Mouse (Mus musculus): ENCODE results near the gene Mrps18a.

Gene Mrps18a

DNA sequence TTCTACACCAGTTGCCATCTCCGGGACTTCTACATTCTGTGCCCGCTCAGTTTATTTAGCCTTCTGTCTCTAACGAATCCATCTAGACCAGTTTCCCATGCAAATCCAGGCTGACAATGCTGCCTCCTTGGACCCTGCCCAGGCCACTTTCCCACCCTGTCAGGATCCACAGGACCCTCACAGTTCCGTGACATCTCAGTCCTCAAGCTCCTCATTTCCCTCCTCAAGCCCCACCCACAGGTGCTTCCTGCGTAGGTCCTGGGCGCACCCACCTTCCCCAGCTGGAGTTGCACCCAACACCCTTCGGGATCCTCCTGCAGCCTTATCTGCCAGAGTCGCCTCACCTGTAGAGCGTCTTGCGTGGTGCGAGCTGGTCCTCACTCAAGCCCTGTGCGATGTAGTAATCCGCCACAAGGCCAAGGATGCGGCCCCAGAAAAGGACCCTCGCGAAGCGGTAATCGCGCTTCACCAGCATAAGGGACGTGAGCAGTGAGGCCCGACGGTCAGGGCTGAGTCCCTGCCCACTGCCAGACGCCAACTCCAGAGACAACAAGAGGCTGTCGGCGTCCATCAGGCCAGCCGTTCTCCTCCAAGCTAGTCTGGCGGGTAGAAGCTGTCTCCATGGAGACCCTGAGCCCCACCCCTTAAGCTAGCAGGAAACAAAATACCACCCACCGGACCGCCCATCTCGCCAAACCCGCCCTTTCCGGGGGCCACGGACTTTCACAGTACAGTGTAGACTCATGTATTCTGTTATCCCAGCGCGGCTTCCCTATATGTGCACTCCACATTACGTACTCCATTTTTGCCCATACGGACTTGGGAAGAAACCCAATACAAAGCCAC is 33.0 kb downstream of the Mrps18a start, which contains the start of gene Rsph9:
Gene Rsph9 (minus strand): TSS at position 639 of the 846 bp plus-strand sequence.
- DNase-seq (ENCODE audit: low read depth, low spot score): no peak

DNA sequence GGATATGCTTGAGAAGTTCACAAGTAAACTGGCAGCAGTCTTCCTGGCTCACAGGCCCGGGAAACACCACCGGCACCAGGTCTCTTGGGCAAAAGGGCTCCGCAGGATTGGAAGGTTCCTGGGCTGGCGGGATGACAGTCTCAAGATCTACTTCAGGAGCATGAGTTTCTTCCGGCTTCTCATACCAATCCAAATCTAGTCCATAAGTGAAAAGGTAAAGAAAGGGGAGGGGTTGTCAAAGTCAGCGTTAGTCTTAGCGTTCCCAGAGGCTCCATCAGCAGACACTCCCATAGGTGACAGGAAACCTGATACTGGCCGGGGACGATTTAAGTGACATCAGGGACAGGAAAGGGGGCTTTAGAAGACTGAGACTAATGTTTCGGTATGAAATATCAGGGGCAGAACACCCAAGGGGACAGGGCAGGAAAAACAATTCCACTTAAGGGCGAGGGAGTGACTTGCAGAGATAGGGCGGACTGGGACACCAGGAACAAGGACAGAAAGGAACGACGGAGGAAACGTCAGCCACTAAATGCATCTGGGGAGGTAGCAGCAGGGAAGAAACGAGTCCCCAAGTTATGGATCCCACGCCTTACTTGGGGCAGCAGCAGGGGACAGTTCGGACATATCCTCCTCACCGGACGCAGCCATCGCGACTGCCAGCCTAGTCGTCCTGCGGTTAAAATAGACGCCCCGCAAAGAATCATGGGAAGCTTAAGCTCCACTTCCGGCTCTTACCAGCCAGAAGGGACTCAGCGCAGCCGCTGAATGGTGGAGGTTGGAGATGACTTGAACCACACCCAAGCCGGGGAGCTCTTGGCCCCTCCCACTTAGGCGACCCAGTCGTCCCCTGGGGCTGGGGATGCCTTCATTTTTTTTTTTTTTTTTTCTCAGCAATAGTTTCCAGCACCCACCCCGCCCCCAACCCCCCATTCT is 42.3 kb downstream of the Mrps18a start, which contains the start of gene Mad2l1bp:
Gene Mad2l1bp (minus strand): TSS at position 707 of the 936 bp plus-strand sequence.
- peak; percentile 88 for DNase-seq (ENCODE audit: low read depth, low spot score)

DNA sequence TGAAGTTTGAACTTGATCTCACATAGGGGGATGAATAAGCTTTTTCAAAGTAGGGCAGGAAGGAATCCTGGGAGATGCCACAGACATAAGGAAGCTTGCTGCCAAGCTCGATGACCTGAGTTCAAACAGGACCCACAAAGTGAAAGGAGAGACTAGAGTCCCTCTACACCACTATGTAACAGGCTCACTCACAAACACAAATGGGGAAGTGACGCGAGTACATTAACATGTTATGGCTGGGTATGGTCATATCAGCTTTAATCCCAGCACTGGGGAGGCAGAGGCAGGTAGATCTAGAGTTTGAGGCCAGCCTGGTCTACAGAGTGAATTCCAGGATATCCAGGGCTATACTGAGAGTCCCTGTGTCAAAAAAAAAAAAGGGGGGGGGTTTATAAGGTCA is 43.5 kb downstream of the Mrps18a start:
- DNase-seq (ENCODE audit: low read depth, low spot score): no peak

DNA sequence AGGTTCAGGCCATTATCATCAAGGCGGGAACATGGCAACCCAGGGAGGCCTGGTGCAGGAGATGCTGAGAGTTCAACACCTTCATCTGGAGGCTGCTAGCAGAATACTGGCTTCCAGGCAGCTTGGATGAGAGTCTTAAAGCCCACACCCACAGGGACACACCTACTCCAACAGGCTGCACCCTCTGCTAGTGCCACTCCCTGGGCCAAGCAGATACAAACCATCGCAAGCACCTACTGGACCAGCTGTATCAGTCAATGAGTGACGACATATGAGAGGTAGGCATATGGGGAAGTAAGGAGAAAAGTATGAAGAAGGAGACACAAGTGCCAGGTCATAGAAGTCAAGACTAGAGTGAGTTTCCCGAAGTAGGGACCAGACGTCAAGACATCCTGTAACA is 45.9 kb downstream of the Mrps18a start:
- DNase-seq (ENCODE audit: low read depth, low spot score): no peak

DNA sequence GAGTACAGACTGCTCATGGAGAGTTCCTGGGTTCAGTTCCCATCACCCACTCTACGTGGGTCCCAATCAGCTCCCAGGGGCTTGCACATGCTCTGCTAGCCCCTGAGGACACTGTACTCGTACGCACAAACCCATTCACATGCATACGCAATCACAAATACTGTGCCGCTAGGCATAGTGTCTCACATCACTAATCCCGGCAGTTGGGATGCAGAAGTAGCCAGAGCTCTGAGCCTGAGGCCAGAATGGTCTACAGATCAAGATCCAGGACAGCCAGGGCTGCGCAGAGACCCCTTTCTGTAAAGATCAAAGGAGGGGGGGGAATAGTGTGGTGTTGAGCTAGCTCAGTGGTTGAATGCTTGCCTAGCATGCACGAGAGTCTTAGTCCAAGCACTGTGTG is 46.3 kb downstream of the Mrps18a start:
- no peak for DNase-seq (ENCODE audit: low read depth, low spot score)

DNA sequence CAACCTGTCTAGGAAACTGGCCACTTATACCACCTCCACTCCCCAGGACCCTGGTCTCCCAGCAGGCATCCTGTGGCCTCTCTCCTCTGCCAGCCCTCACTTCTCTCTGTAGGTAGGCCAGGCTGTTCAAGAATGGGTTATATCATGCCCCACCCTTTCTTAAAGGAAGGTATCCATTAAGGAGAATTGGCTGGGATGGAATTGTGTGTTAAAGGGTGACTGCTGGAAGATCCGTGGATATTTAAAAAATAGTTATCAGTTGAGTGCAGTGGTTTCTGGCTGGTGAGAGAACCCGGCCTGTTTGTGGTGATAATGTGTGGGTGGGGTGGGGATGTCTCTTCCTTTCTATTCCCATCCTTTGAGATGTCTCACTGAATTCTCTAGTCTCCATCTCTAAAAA is 48.5 kb downstream of the Mrps18a start:
- no peak for DNase-seq (ENCODE audit: low read depth, low spot score)

DNA sequence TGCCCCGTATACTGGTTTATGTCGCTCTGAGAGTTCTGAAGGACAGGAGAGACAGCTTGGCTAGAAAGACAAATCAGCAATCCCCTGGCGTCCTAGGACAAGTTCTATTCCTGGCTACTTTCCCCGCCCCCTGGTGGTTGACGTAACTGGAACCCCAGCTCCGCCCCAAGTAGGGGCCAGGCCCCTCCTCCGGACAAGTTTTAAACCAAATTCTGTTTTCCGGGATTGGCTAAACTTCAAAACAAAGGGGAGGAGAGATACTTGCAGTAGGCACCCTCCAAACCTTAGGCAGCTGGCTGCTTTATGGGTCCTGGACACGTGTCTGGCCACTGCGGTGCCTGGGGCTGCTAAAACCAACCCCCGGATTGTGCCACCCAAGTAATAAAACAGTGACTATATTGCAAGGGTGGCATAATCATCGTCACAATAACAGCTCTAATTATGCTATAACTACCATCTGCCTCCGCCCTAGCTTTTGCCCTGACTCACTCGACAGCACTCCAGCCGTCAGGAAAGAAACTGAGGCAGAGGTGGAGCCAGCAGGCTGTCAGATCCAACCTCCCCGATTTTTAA is 49.4 kb downstream of the Mrps18a start:
- DNase-seq (ENCODE audit: low read depth, low spot score): peak; percentile 65

DNA sequence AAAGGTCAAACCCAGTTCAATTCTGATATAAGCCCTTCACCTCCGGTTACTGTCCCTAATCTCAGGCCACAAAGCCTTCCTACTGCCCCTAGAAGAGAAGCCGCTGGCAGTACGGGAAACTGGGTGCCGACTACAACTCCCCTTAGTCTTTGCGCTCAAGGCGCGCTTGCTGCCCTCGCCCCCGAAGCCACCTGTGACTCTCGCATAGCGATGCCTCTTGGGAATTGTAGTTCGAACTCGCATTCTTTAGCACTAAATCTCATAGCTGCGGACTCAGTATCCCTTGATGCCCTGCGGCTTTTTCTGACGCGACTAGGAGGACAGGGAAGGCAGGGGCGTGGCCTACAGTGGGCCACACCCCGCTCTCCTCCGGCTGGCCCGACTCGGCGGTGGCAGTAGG is 49.9 kb downstream of the Mrps18a start, which contains the start of gene Gtpbp2:
Gene Gtpbp2 (plus strand): TSS at position 347 of the 400 bp plus-strand sequence.
- DNase-seq (ENCODE audit: low read depth, low spot score): peak; percentile 98

DNA sequence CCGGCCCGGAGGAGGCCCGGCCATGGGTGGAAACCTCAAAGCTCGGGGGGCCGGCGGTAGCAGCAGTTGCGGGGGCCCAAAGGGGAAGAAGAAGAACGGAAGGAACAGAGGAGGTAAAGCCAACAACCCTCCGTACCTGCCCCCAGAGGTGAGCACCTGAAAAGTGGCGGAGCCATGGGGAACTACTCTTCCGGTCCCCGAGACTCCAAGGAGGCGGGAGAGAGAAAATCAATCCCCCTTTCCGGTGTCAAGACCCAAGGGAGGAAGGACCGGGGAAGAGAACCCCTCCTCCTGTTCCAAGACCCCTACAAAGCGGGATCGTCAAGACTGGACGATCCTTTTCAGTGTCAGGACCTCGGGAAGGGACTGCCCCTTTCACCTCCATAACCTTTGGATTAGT is 50.4 kb downstream of the Mrps18a start:
- no peak for DNase-seq (ENCODE audit: low read depth, low spot score)

DNA sequence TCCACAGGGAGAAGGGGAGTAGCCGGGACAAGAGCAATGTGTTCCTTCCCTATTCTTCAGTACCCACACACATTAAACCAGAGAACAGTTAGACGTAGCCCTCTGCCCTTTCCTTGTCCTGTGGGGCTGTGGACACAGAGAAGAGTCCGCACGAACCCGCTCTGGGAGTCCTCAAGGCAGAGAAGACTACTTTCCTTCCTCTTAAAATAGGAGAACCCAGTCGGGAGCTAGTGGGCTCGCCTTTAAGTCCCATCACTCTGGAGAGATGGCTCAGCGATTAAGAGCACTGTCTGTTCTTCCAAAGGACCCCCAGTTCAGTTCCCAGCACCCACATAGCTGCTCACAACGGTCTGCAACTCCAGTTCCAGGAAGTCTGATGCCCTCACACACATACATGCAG is 50.9 kb downstream of the Mrps18a start:
- no peak for DNase-seq (ENCODE audit: low read depth, low spot score)

DNA sequence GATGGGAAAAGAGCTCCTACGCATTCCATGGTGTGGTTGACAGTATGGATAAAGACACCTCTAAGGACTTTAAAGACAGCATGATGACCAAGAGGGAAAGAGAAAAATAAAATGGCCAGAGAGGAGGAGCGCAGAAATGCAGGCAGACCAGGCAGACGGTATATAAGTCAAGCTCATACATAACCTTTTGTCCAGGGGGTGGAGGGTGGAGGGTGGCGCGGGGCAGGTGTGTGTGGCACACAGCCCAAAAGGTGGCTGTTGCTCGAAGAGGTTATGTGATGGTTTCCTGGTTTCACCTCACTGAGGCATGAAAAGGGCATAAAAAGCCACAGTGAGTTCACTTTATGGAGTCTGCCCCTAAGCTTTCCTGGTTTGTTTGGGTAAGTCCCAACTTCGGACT is 51.8 kb downstream of the Mrps18a start:
- DNase-seq (ENCODE audit: low read depth, low spot score): no peak

DNA sequence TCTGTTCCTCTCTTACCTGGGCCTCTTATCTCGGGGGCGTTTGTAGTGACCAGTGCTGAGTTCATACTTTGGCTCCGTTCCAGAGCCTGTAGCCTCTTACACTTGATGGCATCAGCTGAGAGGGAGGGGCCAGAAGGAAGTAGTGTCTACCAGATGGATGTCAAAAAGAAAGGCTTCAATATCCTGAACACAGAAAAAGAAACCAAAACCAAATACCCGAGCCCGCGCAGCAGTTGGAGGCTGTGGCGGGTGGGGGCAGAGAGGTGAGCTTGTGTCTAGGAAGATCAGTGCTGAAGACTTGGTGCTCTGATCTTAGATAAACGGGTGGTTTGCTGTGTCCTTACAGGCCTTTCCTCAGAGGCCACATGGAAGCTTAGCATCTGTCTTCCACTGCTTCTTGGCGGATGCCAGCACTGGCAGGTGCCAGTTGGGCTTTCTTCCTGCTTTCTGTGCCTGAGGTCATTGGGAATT is 52.2 kb downstream of the Mrps18a start:
- no peak for DNase-seq (ENCODE audit: low read depth, low spot score)

DNA sequence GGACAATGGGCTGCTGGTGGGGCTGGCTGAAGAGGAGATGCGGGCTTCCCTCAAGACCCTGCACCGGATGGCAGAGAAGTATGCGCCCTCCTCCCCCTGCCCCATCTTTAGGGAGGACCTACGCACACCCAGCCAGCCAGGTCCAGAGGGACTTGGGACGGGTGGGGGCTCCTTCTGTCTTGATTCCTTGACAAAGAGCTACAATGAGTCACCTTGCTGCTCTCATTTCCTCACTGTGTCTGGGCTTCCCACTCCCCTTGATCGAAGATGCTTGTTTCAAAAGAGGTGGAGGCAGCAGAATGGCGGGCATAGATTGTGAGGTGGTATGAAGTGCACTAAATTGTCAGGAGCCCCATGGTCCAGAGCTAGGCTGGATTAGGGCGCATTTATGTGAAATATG is 53.5 kb downstream of the Mrps18a start:
- DNase-seq (ENCODE audit: low read depth, low spot score): no peak

DNA sequence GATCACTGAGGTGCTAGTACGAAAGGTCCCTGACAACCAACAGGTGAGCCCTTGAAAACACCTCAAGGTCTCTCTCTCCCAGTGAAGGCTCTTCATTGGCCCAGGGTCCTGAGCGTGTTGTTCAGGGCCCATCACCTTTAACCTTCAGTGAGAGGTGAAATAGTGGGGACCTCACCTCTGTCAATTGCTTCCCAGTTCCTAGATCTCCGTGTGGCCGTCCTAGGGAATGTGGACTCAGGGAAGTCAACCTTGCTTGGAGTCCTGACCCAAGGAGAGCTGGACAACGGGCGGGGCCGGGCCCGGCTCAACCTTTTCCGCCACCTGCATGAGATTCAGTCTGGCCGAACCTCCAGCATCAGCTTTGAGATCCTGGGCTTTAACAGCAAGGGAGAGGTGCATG is 54.0 kb downstream of the Mrps18a start:
- DNase-seq (ENCODE audit: low read depth, low spot score): no peak

DNA sequence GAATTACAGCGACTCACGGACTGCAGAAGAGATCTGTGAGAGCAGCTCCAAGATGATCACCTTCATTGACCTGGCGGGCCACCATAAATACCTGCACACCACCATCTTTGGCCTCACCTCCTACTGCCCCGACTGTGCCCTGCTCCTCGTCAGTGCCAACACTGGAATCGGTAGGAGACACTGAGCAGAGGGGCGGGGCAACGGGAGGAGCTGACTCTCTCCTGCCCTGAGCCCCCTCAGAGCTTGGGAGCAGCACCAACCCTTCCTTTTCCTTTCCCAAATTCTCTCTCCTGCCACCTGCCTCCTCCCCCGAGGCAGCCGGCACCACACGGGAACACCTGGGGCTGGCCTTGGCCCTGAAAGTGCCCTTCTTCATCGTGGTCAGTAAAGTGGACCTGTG is 54.7 kb downstream of the Mrps18a start:
- DNase-seq (ENCODE audit: low read depth, low spot score): no peak

DNA sequence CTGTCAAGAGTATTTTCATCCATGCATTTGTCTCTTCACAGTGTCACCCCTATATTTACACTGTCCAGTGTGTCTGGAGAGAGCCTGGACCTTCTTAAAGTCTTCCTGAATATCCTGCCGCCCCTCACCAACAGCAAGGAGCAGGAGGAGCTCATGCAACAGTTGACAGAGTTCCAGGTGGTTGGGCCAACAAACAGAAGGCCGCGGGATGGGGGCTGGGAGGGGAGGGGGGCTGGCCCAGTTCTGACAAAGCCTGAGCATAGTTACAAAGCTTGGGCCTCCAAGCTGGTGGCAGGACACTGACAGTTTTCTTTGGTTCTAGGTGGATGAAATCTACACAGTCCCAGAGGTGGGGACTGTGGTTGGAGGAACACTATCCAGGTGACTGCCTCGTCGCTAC is 55.5 kb downstream of the Mrps18a start:
- DNase-seq (ENCODE audit: low read depth, low spot score): no peak

DNA sequence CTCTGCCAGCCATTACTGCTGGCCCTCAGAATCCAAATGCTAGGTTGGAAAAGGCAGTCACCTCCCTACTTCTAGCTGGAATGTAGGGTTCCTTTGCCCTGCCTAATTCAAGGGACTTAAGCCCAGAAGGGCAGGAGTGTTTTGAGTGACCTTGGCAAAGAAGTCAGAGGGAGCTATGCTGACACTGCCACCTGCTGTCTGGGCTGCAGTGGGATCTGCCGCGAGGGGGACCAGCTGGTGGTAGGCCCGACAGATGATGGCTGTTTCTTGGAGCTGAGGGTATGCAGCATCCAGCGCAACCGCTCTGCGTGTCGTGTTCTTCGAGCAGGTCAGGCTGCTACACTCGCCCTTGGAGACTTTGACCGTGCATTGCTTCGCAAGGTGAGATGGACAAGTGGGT is 56.2 kb downstream of the Mrps18a start:
- no peak for DNase-seq (ENCODE audit: low read depth, low spot score)

DNA sequence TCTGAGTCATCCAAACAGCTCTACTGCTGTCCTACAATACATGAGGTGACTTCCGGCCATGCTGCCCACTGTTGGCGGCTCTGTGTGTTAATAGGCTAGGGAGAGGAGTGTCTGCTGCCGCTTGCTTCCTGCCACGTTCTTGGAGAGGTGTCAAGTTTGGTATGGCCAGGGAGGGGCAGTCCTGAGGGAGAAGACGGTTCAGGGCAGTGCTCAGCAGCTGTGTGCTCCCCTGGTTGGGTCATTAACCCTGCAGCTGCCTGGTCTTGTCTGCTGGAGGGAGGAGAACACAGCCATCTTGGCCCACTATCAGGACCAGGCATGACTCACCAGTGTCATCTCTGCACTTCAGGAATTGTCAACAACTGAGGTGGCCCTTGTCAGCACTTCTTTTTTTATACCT is 57.5 kb downstream of the Mrps18a start:
- no peak for DNase-seq (ENCODE audit: low read depth, low spot score)

DNA sequence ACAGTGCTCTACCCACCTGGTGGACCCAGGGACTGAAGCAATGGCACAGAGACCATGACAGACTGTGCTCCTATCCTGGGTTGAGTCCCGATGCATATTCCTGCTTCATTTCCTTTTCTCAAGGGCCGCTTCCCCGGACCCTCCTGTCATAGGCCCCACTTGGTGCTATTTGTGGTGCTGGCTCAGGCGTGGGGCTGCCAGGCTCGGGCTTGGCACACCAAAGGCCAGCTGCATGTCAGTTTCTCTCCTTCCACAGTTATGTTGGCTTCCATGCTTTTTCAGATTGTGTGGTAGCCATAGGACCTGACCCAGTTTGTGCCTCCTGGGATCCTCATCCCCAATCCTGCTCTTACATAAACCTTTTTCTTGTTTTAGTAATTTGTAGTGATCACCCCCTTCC is 58.0 kb downstream of the Mrps18a start:
- DNase-seq (ENCODE audit: low read depth, low spot score): no peak

DNA sequence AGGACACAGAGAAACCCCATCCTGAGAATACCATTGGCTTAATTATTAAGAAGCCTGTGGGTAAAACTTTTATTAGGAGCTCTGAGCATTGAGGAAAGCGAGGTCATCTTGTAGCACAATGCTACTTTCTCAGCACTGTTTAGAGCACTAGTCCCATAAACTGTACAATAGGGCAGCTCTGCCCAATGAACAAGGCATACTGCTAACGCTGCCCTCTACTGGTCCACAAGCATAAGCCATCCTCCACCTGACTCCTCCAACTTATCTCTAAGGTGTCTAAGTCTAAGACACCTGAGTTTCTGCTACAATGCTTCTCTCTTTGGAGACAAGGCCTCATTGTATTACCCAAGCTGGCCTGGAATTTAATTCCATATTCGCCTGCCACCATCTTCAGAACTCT is 59.8 kb downstream of the Mrps18a start:
- DNase-seq (ENCODE audit: low read depth, low spot score): no peak
